Mouse (Mus musculus) neutrophil, adult 59 days (primary cell): ENCODE data around the gene Mrps7. TPM values are rescaled to one million over a fixed set of nuclear protein-coding genes. Genes with fewer than 3 reads are reported as not detected.

Experiments
- total RNA-seq, 2 experiments: library from RNA; stranded (reverse); gene quantifications; 1 replicate in 1 of 2; 2 replicates in 1 of 2; pipeline ENCODE4 v1.2.4; 2023

Mrps7 gene
- 10 to 100 TPM; 10.7 to 20.3 TPM for total RNA-seq

DNA sequence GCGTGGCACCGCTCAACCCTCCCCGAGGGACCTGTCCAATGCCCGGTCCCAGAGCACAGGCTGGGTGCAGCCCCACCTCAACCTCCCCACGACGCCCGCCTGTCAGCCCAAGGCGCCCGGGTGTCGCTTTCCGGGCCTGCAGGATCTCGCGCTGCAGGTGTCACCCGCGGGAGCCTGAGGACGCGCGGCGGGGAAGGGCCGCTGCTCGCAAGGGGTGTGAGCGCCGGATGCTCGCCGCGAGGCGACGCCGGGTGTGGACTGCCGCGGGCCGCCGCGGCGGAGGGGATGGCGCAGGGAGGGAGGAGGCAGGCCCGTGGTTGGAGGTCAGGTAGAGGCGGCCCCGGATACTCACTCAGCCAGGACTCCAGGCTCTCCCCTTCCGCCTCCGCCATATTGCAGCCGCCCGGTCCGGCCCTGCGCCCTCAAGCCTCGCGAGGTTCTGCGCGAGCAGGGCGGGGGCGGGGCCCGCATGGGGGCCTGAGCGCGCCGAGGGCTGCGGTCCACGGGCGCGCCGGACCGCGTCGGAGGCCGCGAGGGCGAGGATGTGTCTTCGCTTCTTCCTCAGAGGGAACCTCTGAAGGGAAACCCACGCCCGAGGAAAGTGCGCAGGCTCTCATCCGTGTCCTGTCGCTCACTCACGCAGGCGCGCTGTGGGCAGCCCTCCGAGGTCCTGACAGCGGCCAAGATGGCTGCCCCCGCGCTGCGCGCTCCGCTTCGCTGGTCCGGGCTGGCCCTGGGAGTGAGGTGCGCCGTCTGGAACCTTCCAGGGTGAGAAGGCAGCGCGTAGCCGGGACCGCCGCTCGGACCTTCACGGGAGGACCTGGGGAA is at the start of gene Mrps7, which contains the start of gene Gga3:
Gene Mrps7, plus strand, starts transcription at position 450 of the 828 bp plus-strand sequence.
Gene Gga3, minus strand, starts transcription at position 576 of the 828 bp plus-strand sequence.

DNA sequence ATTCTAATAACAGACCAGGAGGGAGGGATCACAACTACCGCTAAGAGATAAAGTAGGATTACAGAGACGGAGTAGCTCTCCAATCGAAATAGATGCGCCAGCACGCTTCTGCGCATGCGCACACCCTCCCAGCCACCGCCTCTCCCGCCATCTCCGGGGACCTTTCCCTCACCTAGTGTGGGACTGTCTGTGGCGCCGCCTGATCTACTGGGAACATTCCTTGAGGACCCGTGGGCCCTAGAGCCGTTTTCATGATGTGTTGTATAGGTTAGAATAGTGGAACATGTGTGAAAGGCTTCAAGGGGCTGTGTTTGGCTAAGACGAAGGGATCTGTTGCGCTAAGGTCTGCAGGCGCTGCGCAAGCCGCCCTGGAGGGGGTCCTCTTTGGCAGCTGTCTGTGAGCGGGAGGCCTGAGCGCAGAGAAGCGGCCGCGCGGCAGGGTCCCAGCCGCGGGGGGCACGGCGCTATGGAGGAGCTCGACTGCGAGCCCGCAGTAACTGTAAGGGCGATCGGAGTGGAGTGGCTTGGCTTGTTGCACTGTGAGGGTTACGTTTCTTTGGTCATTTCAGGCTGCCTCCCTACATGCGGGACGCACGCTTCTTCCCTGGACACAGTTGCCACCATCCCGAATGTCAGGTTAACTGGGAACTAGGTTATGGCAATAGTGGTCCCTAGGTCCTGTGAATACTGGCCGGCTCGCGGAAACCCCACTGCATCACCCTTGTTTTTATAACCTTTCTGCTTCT is 39.5 kb upstream of the Mrps7 start, which contains the start of gene Nup85:
Gene Nup85, plus strand, starts transcription at position 371 of the 746 bp plus-strand sequence.

DNA sequence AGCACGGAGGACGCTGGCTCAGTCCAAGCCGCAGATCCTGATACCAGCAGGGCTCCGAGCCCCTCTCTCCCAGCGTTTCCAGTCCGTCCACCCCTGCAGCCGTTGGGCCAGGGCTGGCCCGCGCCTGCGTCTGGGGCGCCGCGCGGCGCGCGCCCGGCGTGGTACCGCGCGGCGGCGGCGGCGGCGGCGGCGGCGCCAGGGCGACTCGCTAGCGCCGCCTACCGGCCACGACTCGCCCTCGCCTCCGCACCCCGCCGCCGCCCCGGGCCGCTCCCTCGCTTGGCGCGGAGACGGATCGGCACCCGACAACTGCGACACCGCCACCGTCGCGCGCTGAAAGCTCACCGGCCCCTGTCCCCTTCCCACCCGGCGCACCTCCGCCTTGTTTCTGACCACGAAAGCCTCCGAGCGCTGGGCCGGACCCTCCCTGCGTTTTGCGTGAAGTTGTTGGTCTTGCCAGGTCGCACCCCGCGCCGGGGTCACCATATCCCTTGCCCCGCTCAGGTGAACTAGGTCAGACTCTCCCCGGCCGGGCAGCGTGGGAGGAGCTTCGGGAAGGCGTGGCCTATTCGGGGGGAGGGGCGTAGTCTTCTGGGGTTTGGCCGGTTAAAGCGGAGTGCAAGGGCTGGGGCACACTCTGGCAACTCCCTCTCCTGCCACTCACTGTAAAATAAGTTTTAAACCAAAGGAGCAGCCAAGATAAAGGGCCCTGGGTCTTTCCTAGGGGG is 8.8 kb downstream of the Mrps7 start, which contains the start of gene Mif4gd:
Gene Mif4gd, minus strand, starts transcription at position 560 of the 728 bp plus-strand sequence.

DNA sequence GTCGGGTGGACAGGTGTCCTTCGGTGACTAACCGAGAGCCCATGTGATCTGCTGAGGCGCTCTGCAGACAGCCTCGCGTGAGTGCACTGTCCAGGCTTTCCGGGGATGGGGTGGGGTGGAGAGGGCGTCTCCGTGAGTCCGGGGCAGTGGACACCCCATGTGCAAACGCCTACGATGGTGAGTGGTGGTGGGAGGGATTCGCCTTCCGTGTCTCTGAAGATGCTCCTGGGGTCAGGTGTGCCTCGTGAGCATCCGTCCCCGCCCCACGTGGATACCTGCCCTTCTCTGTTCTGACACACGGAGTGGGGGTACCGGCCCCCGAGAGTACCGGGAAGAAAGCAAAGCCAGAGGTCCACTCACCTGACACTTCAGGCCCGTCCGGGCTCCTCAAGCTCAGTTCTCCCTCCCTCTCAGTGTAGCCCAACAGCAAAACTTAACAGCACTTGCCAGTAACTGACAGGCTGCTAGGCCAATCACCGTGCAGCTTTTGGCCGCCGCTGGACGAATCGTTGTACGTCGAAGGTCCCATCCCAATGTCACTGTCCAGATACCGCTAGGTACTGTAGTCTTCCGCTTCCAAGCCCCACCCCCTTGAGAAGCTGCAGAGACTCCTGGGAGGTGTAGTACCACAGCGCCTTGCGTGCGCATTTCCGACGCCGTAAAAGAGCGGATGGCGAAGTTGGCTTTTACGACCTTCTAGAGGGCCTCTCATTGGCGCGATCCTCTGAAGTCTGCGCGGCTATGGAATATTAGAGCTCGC is 24.2 kb downstream of the Mrps7 start, which contains the start of gene Slc25a19:
Gene Slc25a19, minus strand, starts transcription at position 591 of the 760 bp plus-strand sequence.

Other genes starting within 250 kb of the Mrps7 start
- gene Hid1, start 236.2 kb upstream of the Mrps7 start, total RNA-seq, result 1 to 10 TPM in 1 of 2 experiments, under 1 TPM in 1; 0.93 to 1.7 TPM
- under 1 TPM; 0.20 to 0.22 TPM for gene Cdr2l, start 222.0 kb upstream of the Mrps7 start, total RNA-seq
- gene Mrpl58, start 200.2 kb upstream of the Mrps7 start, total RNA-seq, result 10 to 100 TPM; 40.2 to 43.7 TPM
- gene Atp5h, start 184.0 kb upstream of the Mrps7 start, total RNA-seq, result 100 to 1,000 TPM; 199 to 220 TPM
- gene Kctd2, start 183.8 kb upstream of the Mrps7 start, total RNA-seq, result 10 to 100 TPM; 20.5 to 24.6 TPM
- gene Trim80, start 163.4 kb upstream of the Mrps7 start, total RNA-seq, result not detected
- gene Slc16a5, start 141.5 kb upstream of the Mrps7 start, total RNA-seq, result under 1 TPM in 1 of 2 experiments, not detected in 1; 0.16 TPM
- 10 to 100 TPM; 52.6 to 58.6 TPM for gene Armc7, start 128.3 kb upstream of the Mrps7 start, total RNA-seq
- gene Nt5c, start 112.1 kb upstream of the Mrps7 start, total RNA-seq, result 10 to 100 TPM; 45.1 to 57.4 TPM
- gene Jpt1, start 89.5 kb upstream of the Mrps7 start, total RNA-seq, result 100 to 1,000 TPM; 129 to 152 TPM
- gene Sumo2, start 67.6 kb upstream of the Mrps7 start, total RNA-seq, result 100 to 1,000 TPM; 158 to 172 TPM
- gene Nup85, start 39.5 kb upstream of the Mrps7 start, total RNA-seq, result 10 to 100 TPM; 40.0 to 40.7 TPM
- 10 to 100 TPM; 57.5 to 58.2 TPM for gene Gga3, start 126 bp downstream of the Mrps7 start, total RNA-seq
- gene Mif4gd, start 9.0 kb downstream of the Mrps7 start, total RNA-seq, result 10 to 100 TPM; 17.1 to 18.4 TPM
- 10 to 100 TPM; 11.3 to 11.8 TPM for gene Slc25a19, start 24.4 kb downstream of the Mrps7 start, total RNA-seq
- 100 to 1,000 TPM; 208 to 230 TPM for gene Grb2, start 104.7 kb downstream of the Mrps7 start, total RNA-seq
- gene Tmem94, start 161.5 kb downstream of the Mrps7 start, total RNA-seq, result 10 to 100 TPM; 38.7 to 47.7 TPM
- 1 to 10 TPM; 1.1 to 1.8 TPM for gene Caskin2, start 209.7 kb downstream of the Mrps7 start, total RNA-seq
- gene Tsen54, start 210.8 kb downstream of the Mrps7 start, total RNA-seq, result 1 to 10 TPM; 3.2 to 5.4 TPM
- gene Llgl2, start 220.1 kb downstream of the Mrps7 start, total RNA-seq, result 1 to 10 TPM; 4.6 to 5.2 TPM